18 mouse cellular contexts compared by ENCODE assay signal in the genomic region with DNA sequence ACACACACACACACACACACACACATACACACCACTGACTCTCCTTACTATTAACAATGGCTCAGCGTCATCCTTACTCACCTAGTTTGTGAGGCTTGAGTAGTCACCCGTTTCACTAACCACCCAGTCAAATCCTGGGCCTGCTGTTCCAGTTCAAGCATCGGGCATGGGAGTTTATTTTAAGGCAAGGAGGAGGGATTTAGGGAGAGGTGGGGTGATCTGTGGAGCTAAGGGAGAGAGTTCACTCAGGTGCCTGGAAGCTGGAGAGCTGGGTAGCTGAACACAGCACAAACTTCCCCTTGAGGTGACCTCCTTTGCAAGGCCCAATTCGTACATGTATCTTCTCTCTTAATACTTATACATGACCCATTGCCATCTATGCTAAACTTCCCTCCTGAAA.
DNase-seq lines count a peak whose midpoint lies in the region; ATAC-seq and TF ChIP-seq lines count a peak whose summit lies in the region.
"Had no signal": no experiment of that assay in that cellular context is flagged by ENCODE, and none has a peak within 500 bp of the region (broad histone marks: within the 10 kb centered on the region; RNA-seq: fewer than 3 reads in every experiment).

No protein-coding gene starts in this region.

- WGBS in kidney, embryonic 15.5 days = 59% methylated on average over 4 of the region's 4 CpGs
- WGBS in kidney, postnatal 0 days = 60% methylated on average over 4 of the region's 4 CpGs

- peak; percentile 28 for DNase-seq in kidney, adult 9 months
- DNase-seq in kidney, adult 18-20 months = no peak
- DNase-seq in kidney, postnatal 10 days = no peak
- DNase-seq in Patski (ENCODE audit: low read depth, low spot score) = peak; percentile 17
- no peak for DNase-seq in kidney, postnatal 0 days (ENCODE audit: low spot score)
- no peak for DNase-seq in layer of hippocampus, adult 11-12 months (ENCODE audit: low spot score)
- DNase-seq: adrenal gland, postnatal 14 days; adrenal gland, postnatal 36 days; cerebellum, adult 11-12 months; cerebellum, adult 2 months; cerebellum, adult 9-10 months; cerebellum, postnatal 25 days had no signal

- H3K4me3 ChIP-seq in kidney, embryonic 15.5 days (replicated peaks) = no peak overlapping the region
- H3K4me3 ChIP-seq in kidney, postnatal 0 days (replicated peaks; ENCODE audit: low read depth, low read length) = no peak overlapping the region
- H3K4me3 ChIP-seq: embryonic facial prominence, embryonic 10.5 days; embryonic facial prominence, embryonic 12.5 days; forebrain, embryonic 13.5 days; forebrain, embryonic 15.5 days had no signal

- no peaks in the 10 kb centered on the region for H3K9me3 ChIP-seq in kidney, embryonic 15.5 days (replicated peaks)
- no peaks in the 10 kb centered on the region for H3K9me3 ChIP-seq in kidney, postnatal 0 days (replicated peaks; ENCODE audit: low read length)
- H3K9me3 ChIP-seq: embryonic facial prominence, embryonic 10.5 days; forebrain, embryonic 13.5 days; forebrain, embryonic 15.5 days had no signal

- H3K4me2 ChIP-seq in kidney, embryonic 15.5 days = no peak overlapping the region
- no peak overlapping the region for H3K4me2 ChIP-seq in kidney, postnatal 0 days (ENCODE audit: low read length)
- H3K4me2 ChIP-seq: embryonic facial prominence, embryonic 12.5 days; forebrain, embryonic 13.5 days; forebrain, embryonic 15.5 days had no signal

- no peaks in the 10 kb centered on the region for H3K4me1 ChIP-seq in kidney, embryonic 15.5 days
- no peaks in the 10 kb centered on the region for H3K4me1 ChIP-seq in kidney, postnatal 0 days (replicated peaks; ENCODE audit: insufficient read depth, low read length)
- H3K4me1 ChIP-seq: embryonic facial prominence, embryonic 10.5 days; embryonic facial prominence, embryonic 12.5 days; forebrain, embryonic 13.5 days had no signal

- in situ Hi-C loops in Patski (cut with MboI; ENCODE audit: low pct_unique_long_range_greater_than_20kb) = no loop called here

- no peak overlapping the region for H3K27ac ChIP-seq in kidney, embryonic 15.5 days
- no peak overlapping the region for H3K27ac ChIP-seq in kidney, postnatal 0 days
- H3K27ac ChIP-seq: embryonic facial prominence, embryonic 10.5 days; embryonic facial prominence, embryonic 12.5 days; forebrain, embryonic 13.5 days; forebrain, embryonic 15.5 days had no signal

- ATAC-seq in kidney, embryonic 15.5 days (replicated peaks; ENCODE audit: low FRiP score) = peak; percentile 52; the same call in 1 of the 2 replicates
- ATAC-seq in Patski = peak; percentile 31
- ATAC-seq in kidney, postnatal 0 days (replicated peaks; ENCODE audit: low FRiP score, low read depth) = 0 out of 2 replicates have a peak, but pooled peaks have one; percentile 52
- ATAC-seq: activated CD4-positive, CD25-positive, alpha-beta regulatory T cell, adult 4 months; forebrain, embryonic 13.5 days; forebrain, embryonic 15.5 days had no signal

- CTCF ChIA-PET in Patski (lab: Charles Lee) = no interaction called here

- no peaks in the 10 kb centered on the region for H3K27me3 ChIP-seq in kidney, embryonic 15.5 days
- no peaks in the 10 kb centered on the region for H3K27me3 ChIP-seq in Patski
- H3K27me3 ChIP-seq in kidney, postnatal 0 days (ENCODE audit: insufficient read depth, low read length) = no peaks in the 10 kb centered on the region
- H3K27me3 ChIP-seq: embryonic facial prominence, embryonic 12.5 days; forebrain, embryonic 13.5 days; forebrain, embryonic 15.5 days had no signal

- no peak overlapping the region for H3K9ac ChIP-seq in kidney, embryonic 15.5 days
- no peak overlapping the region for H3K9ac ChIP-seq in kidney, postnatal 0 days (ENCODE audit: low read depth, low read length)
- H3K9ac ChIP-seq: embryonic facial prominence, embryonic 12.5 days; forebrain, embryonic 13.5 days; forebrain, embryonic 15.5 days had no signal

- H3K36me3 ChIP-seq in kidney, embryonic 15.5 days = no peaks in the 10 kb centered on the region
- H3K36me3 ChIP-seq in kidney, postnatal 0 days (ENCODE audit: insufficient read depth, low read length) = no peaks in the 10 kb centered on the region
- H3K36me3 ChIP-seq: embryonic facial prominence, embryonic 10.5 days; embryonic facial prominence, embryonic 12.5 days; forebrain, embryonic 15.5 days had no signal

- no peak for TF ChIP-seq CTCF in Patski (IDR thresholded peaks at IDR 0.05)
- no peak for TF ChIP-seq CTCF in kidney, postnatal 0 days (IDR thresholded peaks at IDR 0.05; ENCODE audit: low read depth)

- POLR2A ChIA-PET in Patski (lab: Charles Lee) = no interaction called here

Comparison
In these comparisons a context has a peak if more than half of its experiments do, and no peak if none do; other contexts are left out.
1. DNase-seq: peak in kidney, adult 9 months (single experiment) and Patski (single experiment); none in kidney, adult 18-20 months (single experiment), kidney, postnatal 10 days (single experiment), kidney, postnatal 0 days (single experiment) and layer of hippocampus, adult 11-12 months (single experiment).
2. Peak in every context shown above with its lines, with median percentiles within 50 percentile points of each other: ATAC-seq.